Mouse (Mus musculus) testis, adult 2 months (tissue): ENCODE results near the gene Dyrk1a.

ENCODE experiments used
- CTCF ChIP-seq: fragments of 200-500 bp; IDR thresholded peaks from 2 replicates; pipeline ENCODE4 v1.5.1; 2012; ENCODE audit warnings: low read depth, mild to moderate bottlenecking, inconsistent platforms, low read length, moderate library complexity; ENCODE audit not compliant: control insufficient read depth, insufficient read depth, insufficient replicate concordance
- POLR2A ChIP-seq: fragments of 200-500 bp; IDR thresholded peaks from 2 replicates; pipeline ENCODE4 v1.6.1; 2012; ENCODE audit warnings: low read depth, mild to moderate bottlenecking, inconsistent platforms, low read length, moderate library complexity; ENCODE audit not compliant: control insufficient read depth

DNA sequence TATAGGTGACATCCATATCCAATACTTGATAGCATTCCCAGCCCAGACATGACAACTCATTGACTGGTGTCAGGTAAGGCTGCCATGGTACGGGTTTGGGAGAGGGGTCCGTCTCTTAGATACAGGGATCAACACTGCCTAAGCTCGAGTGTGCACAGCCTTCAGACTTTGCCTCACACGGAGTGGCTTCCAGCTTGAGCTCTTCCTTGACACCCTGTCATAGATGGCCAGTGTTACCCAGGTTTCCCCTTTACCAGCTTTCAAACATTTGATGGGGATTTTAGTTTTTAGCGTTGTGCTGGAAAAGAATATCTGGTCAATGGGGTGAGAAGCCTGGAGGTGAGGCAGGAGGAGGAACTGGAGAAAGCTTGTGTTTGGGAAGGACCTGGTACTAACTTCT is 2.1 kb upstream of the Dyrk1a start:
- TF ChIP-seq POLR2A (no peak), CTCF (no peak)
